Mouse (Mus musculus) erythroblast, adult 5-6 weeks (primary cell): ENCODE results near the gene Eef1b2. TPM values are rescaled to one million over a fixed set of nuclear protein-coding genes. Genes with fewer than 3 reads are reported as not detected.

Experiments used
- ATAC-seq: replicated peaks from 2 replicates; pipeline ENCODE4 v1.8.0; 2016; ENCODE audit warnings: moderate number of reproducible peaks, mild to moderate bottlenecking, moderate TSS enrichment, inconsistent platforms; ENCODE audit not compliant: poor library complexity, low FRiP score, severe bottlenecking
- total RNA-seq, 2 experiments: library from RNA; stranded (forward) in 1 of 2; stranded (reverse) in 1 of 2; fragments of 150-400 nt in 1 of 2; fragments of 200-764, 138-1000 nt in 1 of 2; gene quantifications; 2 replicates each; pipeline versions ENCODE4 v1.2.3 to v1.2.4; 2015 to 2017; ENCODE audit warnings: low replicate concordance in 2 of 2

Gene Eef1b2
- total RNA-seq, 2 experiments from 2014 or later, result 258 to 379 TPM

GRCm38 (mm10) chr1:63190851-63191250, 14.2 kb downstream of the Eef1b2 start:
- no peak for ATAC-seq

DNA sequence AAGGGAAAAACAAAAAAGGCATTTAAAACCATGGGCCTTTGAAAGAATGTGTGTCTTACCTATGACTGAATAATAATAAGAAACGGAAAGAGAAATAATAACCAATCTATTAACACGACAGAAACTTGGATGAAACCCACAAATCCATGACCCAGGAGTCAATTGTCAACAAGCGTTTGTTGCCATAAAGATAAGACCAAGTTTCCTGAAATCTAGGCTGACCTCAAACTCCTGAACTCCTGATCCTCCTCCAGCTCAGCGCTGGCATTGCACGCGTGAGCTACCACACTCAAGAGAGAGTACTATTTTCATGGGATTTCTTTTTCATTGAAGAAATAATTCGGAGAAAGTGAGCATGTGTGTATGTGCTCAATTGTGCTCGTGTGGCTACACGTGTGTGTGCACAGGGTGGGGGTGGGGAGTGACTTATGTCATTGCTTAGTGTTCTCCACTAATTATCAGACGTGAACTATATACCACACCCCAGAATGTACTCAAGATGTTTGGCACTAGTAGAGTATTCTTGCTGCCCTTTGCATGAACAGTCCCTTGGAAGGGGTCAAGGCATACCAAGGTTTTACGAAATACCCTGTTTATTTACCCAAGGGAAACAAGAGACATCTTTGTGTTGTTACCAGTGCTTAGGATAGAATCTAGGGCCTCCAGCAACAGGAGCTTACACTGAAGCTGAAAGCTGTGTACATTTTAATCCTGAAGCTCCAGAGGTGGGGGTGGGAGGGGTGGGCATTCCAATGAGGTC, 15.9 kb downstream of the Eef1b2 start:
- no peak for ATAC-seq

GRCm38 (mm10) chr1:63195848-63196512, 19.4 kb downstream of the Eef1b2 start:
- ATAC-seq, result no peak

DNA sequence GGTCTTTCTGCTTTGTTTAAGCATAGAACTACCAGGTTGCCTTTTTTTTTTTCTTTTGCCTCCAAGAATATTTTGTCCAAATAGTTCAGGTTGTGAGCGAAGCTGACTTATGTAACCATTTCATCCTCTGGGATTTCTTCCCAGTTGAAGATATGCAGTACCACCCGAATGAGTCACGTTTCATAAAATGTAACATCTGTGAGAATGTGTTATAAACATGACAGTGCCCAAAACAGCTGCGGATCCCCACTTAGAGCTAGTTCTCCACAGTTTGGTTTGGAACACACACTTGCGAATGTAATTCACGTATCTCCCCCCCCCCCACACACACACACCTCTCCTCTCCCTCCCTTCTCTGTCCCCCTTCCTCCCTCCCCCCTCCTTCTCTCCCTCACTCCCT, 22.8 kb downstream of the Eef1b2 start:
- no peak for ATAC-seq

DNA sequence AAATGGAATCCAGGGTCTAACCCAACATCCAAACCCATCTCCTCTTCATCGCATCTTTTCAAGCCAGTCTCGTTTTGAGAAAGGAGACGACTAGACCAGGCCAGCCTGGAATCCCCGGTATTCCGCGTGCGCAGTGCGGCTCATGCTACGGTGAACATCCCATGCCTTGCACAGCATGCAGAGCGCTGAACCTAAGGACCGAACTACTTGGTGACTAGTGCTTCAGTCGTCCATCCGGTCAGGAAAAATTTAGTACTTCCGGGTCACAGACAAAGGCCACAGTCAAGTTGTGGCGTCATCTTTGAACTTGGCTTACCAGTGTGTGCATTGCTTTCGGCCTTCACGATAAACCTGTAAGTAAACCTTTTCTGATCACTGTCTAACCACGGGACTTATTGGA, 23.7 kb downstream of the Eef1b2 start:
- no peak for ATAC-seq

DNA sequence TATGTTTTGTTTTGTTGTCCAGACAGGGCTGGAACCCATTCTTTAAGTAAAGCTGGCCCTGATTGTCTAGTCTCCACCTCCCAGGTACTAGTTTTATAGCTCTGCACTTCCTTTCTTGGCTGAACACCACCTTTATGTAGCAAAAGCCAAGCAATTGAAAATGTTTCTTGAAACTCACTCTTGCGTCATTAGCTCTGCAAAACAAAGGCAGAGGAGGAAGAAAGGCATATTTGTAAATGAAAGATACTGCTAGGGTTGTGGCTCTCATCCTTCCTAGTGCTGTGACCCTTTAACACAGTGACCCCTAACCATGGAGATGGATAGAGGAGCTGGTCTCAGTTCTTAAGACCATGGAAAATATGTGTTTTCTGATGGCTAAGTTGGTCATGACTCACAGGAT, 25.0 kb downstream of the Eef1b2 start:
- no peak for ATAC-seq

DNA sequence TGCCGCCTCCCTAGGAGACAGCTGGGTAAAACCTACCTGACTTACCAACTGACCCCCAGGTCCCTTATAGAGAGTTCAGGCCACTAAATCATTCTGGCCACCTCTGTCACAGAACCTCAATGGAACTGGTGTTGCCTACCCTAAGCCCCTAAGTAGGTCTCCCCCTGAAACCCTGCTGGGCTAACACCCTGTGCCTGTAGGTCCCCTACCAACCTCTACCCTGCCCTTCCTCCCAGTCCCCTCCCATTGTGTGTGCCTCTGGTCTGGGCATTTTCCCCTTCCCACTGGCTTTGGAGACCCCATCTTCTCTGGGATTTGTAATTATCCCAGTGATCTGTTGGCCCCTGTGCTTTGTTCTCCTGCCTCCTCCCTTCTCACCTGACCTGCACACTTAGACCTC, 26.8 kb downstream of the Eef1b2 start:
- no peak for ATAC-seq

DNA sequence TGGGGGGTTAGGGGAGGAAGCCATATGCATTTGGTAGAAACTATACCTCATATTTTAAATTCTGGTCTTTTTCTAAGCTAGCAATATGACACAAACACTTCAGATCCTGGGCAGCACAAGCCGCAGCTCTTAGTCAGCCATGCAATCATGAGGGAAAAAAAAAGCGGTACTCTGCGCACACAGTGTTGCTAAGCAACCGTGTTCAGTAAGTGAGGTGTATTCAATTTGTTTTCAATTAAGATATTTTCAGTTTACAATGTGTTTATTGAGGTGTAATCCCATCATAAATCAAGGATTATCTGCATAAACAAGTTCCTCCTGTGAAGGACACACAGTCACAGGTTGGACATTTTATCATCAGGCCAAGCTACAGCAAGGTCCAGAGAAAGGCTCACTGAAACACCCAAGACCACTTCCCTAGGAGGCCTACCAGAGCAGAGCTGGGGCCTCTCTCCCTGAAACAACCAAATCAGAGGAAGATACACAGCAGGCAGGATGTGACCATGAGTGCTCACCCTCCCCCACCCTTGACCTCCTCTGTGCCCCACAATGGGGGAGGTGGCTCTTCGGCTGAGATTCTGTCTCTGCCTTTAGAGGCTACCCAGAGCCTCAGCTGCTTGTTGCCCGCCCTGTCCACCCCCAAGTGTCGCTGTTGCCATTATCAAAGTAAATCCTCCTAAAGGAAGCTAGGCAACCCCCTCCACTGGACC, 27.5 kb downstream of the Eef1b2 start:
- no peak for ATAC-seq

DNA sequence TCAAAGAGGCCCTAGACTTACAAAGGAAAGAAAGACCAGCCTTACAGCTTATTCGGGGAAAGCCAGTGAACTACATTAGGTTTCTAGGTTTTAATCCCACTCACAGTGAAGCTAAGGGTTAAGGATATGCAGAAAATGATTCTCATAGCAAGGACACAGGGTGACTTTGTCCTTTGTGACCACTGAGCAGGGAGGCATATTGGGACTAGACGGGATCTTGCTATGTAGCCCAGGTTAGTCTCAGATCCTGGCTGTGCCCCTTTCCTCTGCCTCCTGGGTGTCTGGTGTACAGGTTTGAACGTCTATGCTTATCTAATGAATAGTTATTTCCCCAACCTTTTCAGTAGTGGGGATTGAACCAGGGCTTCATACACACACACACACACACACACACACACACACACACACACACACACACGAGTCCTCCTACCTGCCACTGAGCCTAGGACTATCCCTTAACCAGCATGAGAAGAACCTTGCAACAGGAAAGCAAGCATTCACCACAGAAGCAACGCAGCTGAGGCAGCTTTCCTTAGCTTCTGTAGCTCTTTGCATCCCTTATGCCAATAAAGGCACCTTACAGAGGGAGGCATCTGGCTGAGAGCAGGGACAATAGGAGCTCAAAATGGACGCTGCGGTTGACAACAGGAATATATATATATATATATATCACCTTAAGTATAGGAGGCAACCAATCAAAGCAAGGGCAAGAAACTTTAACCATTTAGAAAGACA, 28.2 kb downstream of the Eef1b2 start:
- no peak for ATAC-seq

DNA sequence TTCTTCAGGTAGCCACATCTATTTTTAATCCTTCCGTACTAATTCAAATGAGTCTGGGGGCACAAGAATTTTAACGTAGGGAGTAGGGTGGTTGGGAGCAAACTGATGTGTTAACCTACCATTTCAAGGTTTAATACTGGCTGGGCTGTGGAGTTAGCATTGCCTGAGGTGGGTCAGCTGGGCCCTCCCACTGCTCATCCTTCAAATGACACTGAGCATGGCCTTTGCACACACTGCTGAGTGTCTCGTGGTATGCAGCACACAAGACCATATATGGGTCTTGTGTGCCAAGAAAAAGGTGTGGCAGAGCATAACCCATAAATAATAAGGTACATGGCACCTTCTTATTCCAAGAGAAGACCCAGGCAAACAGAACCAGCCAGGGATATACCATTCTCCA, 31.0 kb downstream of the Eef1b2 start:
- ATAC-seq, result no peak

DNA sequence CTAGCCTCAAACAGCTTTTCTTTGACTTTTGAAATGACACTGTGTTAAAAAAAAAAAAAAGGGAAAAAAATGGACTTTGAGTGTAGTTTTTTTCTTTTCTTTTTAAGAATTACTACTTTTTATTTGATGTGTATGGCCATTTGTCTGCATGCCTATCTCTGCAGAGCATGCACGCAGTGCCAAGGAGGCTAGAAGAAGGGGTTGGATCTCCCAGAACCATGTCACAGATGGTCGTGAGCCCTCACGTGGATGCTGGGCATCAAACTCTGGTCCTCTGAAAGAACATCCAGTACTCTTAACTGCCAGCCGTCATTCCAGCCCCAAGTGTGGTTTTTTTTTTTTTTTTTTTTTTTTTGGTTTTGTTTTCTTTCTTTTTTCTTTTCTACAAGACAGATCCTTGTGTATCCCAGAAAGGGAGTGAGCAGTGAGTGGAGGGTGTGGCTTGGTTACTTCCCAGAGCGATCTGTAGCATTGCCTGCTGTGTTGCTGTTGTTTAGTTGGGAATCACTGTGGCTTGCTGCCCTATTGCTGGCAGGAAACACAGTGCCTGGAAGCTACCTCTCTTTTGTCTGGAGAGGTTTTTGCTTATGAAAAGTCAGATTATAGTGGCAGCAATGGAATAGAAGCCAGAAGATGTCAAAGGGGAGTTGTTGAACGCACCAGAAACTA, 33.4 kb downstream of the Eef1b2 start:
- ATAC-seq, result no peak

DNA sequence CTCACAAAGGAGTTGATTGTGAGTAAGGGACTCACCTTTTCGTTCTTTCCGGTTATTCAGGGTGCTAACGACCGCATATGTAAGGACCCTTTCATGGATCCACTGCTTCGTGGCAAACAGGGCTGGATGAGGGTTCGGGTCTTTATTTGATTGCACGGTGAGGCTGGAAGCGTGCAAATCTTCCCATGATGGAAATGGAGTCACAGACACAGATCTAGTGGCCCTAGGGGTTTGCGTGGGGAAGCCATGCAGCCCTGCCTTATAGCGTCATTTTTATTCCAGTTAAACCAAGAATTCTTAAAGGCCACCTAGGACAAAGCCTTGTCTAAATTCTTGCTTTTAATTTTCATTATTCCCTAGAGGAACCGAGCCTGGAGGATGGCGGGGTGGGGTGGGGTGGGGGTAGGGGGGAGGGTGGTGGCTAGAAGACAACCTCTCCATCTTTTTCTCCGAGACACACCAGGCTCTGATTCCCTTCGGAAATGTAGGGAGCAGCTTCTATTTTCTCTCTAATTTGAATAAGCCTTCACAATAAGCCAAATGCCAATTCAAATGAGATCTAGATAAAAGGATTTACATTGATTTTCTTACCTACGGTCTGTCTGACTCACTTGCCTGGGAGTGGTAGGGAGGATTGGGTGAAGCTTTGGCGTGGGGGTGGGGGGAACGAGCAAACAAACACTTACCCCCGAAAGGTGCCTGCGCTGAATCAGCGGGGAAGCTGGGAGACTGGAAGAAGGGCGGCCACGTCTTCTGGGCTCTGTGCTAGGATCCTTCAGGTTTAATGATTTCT, 37.0 kb downstream of the Eef1b2 start:
- no peak for ATAC-seq

DNA sequence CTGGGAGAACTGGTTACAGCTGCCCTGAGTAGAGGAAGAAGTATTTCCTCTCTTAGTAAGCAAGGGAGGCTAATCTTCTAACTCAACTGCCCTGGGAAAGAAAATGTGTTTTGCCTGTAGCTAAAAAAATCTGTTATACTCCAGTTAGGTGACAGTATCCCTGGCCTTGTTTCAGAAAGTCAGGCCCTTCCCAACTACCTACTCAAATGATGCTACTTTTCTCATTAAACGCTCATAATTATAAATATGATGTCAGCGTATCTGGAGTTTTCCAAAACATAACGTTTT, 37.6 kb downstream of the Eef1b2 start, which contains the start of gene Gpr1:
TSS of gene Gpr1 (minus strand) at position 273 of the 288 bp plus-strand sequence.
- ATAC-seq, result no peak

- no peak for ATAC-seq
Observed at GRCm38 (mm10) chr1:63214631-63215030, 38.0 kb downstream of the Eef1b2 start.

DNA sequence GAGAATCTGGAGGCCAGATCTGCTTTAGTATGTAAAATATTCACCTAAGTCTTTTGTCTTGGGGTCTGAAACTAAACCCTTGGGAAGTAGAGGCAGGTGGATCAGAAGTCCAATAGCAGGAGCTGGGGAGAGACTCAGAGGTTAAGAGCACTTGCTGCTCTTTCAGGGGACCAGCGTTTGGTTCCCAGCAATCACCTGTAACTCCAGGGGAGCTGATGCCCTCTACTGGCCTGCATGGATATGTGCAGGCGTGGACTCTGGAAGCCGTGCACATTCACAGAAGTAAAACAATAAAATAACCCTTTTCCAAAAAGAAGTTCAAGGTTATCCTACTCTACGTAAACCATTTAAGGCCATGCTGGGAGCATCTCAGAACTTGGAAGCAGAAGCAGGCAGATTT, 42.7 kb downstream of the Eef1b2 start:
- no peak for ATAC-seq

DNA sequence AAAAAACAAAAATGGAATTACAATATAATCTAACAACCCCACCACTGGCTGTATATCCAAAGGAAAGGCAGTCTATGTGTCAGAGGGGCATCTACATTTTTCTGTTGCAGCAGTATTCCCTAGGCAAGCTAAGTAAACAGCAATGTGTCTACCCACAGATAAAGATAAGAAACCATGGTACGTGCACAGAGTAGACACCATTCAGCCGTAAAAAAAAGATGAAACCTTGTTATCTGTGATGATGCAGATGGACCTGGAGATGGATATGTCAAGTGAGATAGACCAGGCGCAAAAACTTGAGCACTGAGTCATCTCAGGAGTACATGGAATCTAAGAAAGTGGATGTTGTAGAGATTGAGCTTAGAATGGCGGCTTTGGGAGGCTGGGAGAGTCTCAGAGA, 48.4 kb downstream of the Eef1b2 start:
- ATAC-seq, result no peak

DNA sequence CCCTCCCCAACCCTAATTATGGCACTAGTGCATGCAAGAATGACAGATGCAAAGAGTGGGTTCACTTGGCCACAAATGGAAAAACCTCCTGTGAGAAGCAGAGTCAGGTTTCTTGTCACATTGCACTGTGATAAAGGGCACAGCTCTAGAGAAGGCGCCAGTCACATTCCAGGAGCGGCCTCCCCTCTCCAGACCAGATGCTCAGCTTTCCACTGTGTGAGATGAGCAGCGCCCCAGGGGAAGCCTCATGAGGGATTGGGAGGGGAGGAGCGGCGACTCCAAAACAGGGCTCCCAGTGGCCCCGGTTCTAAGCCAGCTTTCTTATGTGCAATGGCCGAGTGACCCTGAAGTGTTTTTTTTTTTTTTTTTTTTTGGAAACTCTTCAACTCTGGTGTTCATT, 49.3 kb downstream of the Eef1b2 start:
- no peak for ATAC-seq

DNA sequence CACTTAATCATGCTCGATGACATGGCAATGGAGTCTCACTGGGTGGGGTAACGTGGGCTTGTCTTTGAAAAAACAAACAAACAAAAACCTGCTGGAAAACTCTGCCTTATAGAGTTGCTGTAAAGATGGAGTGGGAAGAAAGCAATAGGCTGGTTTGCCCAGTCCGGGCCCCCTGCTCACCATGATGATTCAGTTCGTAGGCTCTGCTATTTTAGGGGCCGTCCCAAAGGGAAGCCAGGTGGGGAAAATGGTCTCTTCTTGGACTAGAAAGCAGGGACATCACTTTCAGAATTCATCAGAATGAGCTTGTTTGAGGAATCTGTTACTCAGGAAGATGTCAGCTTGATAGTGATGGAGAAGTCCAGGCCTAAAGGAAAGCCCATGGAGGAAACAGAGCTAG, 50.6 kb downstream of the Eef1b2 start:
- ATAC-seq, result no peak
